Mouse (Mus musculus): ENCODE measurements around the gene Pld1. TPM values are rescaled to one million over a fixed set of nuclear protein-coding genes. Genes with fewer than 3 reads are reported as not detected.
A peak's percentile ranks its signal among the peaks of the same experiment; 100 is the strongest.

Gene Pld1
- total RNA-seq (2021), result 10 to 100 TPM in 1 of 2 experiments, 1 to 10 TPM in 1; 9.0 to 10.7 TPM
- long read RNA-seq, experiment 1, partial matches to known transcripts, result 1 of 1 reads
- long read RNA-seq, experiment 1, other reads (novel, unspliced or antisense), result 0 of 1 reads
- long read RNA-seq, experiment 2, partial matches to known transcripts, result 3 of 3 reads
- long read RNA-seq, experiment 2, other reads (novel, unspliced or antisense), result 0 of 3 reads

DNA sequence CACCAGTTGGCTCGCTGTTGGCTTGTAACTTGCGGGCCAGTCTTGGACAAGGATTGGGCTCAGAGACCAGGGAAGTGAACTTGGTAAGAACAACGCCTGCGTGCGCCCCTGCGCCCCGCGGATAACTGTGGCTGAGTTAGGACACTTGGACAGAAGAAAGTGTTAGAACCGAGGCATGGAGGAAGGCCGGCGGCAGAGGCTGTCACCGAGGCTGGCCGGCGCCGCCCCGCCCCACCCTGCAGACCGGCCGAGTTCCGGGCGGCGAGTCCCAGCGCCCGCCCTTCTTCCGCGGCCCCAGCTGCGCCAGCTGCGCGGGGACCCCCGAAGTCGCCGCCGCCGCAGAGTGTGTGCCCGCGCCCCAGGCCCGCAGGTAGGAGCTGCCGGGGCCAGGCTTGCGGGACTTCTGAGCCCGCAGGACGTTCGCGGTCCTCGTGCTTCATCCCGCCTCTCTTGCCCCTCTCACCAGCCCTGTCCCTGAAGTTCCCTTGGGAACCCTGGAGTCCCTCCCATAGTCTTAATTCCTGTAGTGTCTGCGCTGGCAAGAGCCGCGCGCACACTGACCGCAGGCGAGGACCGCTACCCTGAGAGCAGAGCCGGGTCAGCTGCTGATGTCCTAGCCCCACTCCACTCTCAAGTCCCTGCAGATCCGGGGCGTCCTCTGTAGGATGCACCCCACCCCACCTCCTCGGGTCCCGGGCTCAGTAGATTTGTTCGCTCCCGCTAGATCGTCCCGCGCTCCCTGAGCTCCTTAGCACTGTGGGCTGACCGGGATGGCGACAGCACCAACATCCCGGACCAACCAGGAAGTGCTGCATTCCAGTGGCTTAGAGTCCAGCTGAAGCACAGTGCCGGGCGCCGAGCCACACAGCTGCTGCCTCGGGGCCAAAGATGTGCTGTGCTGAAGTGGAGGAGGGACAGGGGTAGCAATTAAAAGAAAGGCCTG is at the start of gene Pld1:
Gene Pld1, plus strand, starts transcription at position 315 of the 943 bp plus-strand sequence.
- peak; percentile 89 for DNase-seq

DNA sequence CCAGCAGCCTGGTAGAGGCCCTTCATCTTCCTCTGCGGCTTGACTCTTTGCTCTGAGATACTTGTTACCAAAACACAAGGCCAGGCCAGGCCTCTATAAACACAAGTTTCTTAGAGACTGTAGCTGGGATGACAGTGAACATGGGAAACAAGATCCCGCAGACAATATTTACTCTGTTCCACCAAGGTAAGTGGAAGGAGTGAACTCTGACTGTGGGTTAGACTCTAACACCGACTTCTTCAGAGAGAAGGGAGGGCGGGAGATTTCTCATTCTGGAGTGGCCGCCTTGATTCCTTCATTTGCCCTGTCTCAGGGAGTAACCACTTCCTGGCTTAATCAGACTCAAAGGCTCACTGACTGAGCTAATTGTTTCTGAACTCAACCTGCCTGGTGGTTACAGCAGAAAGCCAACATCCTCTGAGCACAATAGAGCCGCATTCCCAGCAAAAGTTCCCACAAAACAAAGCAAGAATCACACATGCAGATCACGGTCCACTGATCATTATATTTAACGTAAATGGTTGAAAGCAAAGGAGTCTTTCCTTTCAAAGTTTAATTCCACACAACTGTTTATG is 42.1 kb upstream of the Pld1 start, which contains the start of gene Tmem212:
Gene Tmem212, minus strand, starts transcription at position 51 of the 575 bp plus-strand sequence.
- no peak for DNase-seq

DNA sequence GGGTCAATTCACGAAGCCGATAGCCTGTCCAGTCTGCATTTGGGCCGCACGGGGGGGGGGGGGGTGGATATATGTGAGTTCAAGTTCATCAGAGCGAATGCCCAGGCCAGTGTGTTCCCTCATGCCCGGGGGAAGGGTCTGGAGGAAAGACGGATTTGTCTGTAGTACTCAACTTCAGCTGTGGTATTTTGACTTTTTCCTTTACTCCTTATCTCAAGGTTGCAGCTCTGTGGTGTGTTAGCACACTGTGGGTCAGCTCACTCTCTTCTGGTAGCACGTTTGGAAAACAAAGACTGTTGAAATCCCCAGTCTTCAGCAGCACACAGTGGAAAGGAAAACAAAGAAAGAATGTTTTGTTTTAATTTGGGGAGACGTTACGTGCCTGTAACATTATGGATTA is 40.3 kb upstream of the Pld1 start:
- DNase-seq, result no peak

DNA sequence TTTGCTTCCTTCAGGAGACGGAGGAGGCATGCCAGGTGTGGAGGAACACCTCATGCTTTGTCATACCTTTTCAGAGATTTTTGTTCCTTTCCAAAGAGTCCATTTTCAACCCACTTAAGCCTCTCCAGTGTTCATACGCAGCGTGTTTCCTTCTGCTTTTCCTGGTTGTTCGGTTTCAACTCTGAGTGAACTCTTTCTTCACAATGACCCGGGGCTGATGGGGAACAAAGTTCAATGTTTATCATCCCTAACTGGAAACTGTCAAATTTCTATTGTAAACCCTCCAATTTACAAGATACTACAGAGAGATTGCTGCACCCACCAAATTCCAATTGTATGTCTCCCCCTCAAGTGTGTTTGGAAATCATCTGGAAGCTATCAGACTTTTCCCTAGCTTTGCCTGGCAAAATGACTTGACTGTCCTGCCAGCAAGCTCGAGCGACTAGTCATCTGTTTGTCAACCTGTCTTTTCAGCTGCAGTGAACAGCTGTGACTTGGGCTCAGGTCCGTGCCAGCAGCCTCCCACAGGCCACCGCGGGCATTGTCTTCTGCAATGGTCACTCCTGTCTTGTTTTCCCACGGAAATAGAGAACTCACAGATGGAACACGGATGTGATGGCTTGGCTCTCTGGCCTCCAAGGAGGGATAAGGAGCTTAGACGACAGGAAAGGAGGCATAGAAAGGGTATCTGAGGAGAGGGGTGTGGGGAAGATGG is 39.3 kb upstream of the Pld1 start:
- DNase-seq, result peak; percentile 63

DNA sequence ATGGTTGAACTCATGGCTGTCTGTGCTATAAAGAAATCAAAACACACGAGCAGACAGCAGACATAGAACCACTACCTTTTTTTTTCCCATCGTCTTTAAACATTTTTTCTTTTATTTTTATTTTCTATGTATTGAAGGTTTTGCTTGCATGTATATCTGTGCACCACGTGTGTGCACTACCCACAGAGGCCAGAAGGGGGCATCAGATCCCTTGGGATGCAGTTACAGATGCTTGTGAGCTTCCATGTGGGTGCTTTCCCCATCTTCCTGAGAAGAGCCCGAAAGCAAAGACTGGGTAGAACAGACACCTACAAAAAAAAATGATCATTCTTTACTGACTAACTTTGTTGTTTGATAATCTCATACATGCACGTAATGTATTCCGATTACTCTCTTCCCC is 36.6 kb upstream of the Pld1 start:
- no peak for DNase-seq

DNA sequence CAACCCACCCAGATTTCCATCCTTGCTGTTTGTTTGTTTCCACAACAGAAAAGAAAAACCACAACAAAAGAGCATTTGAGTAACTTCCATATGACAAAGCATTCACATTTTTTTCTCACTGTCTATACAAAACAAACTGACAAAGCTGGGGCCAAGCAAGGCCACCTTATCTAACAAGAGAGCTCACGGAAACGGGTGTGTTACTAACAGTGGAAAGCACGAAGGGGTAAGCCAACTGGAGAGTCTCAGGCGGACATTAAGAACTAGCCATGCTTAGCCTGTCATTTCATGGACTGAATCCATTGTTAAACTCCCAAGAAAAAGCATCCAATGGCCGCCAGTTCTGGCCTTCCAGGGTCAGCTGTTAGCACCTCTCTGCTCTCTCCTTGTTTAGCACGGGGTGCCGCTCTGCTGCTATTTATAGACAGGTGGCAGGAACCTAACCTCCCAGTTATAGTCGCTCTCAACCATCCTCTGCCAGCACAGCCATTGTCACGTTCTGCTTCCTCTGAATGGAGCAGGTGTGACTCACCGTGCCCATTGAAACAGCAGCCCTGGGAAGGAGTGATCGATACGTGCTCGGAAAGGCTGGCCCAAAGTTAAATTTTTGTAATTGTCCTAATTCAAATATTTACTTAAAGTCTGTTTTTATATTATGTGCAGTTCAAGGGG is 33.7 kb upstream of the Pld1 start:
- peak; percentile 31 for DNase-seq

DNA sequence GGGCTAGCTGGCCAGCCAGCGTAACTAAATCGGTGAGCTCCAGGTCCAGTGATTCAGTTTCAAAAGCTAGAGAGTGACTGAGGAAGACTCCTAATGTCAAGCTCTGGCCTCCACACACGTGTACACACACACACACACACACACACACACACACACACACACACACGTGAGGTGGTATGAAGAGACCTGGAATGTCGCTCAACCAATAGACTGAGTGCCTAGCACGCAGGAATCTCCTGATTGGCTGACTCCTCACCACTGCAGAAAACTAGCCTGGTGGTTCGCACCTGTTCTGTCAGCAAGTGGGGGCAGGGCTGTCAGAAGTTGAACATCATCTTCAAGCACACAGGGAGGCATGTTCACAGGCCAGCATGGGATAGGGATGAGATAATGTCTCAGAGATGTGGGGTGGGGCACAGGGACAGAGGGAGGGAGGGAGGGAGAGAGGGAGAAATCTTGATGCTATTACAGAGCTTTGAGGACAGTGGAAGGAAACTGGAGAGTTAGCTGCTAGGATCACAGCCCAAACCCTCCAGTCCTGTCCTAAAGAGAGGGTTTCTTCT is 31.8 kb upstream of the Pld1 start:
- no peak for DNase-seq

DNA sequence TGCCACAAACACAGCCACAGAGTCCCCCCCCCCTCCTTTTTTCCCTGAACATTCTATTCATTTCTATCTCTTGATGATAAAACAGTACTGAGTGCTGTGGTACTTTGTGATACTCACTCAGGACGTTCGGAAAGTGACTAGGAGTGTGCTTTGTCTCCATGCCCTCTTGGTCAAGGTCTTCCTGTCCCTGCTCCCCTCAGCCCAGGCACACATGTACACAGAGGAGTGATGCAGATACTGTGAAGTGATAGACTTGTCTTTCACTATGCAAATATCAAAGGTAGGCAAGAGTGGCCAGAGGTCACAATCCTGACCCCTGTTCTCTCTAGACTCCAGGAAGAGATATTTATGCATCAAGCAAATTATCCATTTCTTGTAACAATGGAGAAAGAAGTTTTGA is 31.2 kb upstream of the Pld1 start:
- no peak for DNase-seq

DNA sequence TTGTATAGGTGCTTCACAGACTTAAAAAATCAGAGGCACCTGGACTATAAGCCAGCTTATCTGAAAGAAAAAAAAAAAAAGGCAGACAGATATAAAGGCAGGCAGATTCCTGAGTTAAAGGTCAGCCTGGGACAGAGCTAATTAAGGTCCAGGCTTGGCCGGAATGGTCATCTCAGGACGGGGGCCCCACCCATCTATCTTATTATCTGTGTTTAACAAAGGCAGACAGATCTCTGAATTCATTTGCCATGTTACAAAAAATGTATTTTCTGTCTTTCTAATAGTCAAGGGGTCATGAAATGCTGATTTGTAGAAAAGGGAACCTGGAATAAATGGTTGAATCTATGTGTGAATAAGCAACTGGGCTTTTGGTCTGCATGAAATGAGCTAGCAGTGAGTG is 30.2 kb upstream of the Pld1 start:
- no peak for DNase-seq

DNA sequence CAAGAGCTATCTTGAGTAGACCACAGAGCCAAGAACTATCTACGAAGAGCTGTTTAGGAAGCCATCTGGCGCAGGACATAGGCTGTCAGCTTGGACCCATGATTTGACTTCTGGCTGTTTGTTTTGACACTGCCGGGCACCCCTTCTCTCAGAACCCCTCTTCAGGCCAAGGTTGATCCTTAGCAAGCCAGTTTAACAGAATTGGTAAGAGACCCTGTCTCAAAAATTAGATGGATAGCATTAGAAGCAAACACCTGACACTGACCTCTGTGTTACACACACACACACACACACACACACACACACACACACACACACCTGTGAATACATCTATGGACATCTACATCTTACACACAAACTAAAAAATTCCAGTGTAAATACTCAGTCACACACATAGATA is 29.5 kb upstream of the Pld1 start:
- DNase-seq, result no peak

DNA sequence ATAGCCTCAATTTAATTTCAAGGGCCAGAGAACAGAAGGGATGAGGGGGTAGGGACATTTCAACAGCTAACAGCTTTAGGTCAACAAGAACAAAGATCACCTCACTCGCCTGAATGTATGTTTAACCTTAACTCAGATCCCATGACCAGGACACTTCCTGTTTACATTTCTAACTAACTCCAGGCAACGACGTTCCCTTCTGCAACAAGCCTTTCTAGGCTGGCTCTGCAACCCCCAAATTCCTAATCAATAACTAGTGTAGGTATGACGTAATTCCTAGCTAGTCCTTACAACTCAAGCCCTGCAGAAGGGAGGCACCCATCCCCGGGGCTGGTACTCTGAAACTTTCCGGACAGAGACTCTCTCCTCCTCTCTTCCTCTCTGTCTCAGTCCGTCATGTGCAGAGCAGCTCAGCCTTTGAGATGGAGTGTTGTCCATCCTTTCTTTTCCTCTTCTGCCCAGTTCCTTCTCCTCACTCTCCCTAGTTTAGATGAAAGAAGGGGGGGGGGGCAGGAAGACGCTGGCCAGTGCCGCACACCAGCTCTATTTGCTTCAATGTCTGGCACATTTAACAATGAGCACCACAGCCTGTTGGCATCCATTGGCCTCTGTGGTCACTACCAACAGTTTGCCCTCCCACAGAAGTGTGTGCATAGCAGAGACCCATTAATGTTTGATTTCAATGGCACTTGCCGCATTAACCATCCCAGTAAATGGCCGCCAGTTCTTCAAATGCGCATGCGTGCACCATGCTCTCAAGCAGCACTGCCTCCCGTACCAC is 19.6 kb upstream of the Pld1 start:
- DNase-seq, result no peak

DNA sequence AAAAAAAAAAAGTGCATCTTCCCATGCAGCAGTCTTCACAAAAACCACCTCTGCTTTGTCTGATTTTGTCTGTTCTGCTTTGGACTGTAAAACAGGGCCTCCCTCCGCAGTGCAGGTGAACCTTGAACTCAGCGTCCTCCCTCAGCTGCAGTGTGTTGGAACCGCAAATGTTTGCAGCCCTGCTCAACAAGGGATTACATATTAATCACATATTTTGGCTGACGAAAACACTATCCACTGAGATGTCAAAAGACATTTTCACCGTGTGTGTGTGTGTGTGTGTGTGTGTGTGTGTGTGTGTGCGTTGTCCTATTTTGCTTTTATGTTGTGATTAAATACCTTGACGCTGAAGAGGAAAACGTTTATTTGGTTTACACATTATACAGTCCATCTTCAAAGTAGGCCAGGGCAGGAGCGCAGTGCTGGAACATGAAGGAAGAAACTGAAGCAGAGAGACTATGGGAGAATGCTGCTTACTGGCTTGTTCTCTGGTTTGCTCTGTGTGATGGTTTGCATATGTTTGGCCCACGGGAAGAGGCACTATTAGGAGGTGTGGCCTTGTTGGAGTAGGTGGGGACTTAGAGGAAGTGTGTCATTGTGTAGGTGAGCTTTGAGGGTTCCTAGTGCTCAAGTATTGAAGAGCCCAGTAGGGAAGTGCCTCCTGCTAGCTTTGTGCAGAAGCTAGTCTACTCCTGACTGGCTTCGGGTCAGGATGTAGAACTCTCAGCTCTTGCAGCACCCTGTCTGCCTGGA is 17.1 kb upstream of the Pld1 start:
- no peak for DNase-seq

DNA sequence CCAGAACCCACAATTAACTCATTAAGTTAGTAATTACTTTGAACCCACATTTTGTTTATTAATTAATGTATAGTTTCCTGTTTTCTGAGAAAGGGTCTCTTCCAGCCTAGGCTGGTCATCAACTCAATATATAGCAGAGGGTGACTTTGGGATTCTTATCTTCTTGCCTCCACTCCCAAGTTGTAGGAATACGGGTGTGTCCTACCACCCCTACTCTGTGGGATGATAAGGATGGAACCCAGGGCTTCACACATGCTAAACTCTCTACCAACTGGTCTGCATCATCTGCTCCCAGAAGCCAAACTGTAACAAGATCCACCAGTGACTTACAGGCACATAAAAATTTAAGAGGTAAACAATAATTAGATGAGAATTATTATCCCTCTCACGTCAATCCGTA is 14.5 kb upstream of the Pld1 start:
- DNase-seq, result no peak

DNA sequence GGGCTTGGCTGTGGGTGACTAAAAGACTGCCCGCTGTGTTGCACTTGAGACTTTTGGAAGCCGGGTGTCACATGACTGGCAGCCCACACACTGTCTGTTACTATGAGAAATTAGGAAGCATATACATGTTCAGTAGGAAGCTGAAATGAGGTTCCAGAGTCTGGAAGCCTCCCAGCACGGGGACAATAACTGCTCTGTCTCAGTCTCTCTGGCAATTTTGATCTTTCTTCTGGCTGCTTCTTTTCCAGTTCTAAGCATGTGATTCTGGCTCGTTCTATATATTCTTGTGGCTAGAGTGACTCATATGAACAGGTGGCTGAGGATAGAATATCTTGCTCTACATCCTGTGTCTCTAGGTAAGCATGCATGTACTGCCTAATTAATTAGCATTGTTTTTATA is 9.3 kb upstream of the Pld1 start:
- no peak for DNase-seq

DNA sequence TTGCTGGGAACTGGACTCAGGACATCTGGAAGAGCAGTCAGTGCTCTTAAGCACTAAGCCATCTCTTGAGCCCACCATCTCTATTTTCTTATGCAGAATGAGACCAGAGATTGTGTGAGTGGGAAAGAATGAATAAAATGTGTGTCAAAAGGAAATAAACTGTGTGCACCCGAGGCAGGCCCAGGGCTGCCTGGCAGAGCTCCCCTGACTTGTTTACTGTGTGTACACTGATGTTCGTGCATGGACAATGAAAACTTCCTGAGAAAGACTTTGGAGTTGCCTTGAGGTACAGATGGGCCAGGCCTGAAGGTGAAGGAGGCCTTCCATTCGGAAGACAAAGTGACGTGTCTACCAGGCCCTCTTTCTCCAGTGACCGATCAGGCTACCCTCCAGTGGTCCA is 6.1 kb upstream of the Pld1 start:
- no peak for DNase-seq

DNA sequence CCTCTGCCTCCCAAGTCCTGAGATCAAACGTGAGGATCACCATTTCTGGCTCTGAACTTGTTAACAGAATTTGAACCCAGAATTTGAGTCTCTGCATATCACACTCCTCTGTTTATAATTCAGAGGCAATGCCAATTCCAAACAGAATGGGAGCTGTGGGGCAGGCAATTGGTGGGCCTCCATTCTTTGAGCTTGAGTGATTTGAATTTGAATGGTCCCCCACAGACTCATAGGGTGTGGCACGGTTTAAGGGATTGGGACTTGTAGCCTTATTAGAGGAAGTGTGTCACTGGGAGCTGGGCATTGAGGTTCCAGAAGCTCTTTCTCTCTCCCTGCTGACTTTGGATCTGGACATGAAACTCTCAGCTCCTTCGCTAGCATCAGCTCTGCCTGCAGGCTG is 2.9 kb upstream of the Pld1 start:
- DNase-seq, result no peak

DNA sequence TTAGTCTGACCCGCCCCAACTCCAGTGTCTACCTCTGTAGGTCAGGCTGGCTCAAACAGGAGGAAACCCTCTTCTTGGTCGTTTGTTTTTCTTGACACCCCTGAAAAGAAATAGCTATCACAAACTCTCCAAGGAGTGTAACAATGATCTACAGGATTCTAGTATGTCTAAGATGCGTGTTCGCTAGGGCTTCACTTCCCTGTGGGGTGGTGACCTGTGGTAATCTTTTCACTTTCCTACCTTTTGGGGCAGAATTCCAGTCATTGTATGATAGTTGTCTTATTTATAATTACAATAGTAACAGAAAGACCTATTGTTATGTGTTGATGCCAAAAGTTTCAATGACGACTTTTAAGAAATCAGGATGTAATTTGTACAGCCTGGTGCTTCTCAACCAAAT is 1.8 kb upstream of the Pld1 start:
- DNase-seq, result no peak

DNA sequence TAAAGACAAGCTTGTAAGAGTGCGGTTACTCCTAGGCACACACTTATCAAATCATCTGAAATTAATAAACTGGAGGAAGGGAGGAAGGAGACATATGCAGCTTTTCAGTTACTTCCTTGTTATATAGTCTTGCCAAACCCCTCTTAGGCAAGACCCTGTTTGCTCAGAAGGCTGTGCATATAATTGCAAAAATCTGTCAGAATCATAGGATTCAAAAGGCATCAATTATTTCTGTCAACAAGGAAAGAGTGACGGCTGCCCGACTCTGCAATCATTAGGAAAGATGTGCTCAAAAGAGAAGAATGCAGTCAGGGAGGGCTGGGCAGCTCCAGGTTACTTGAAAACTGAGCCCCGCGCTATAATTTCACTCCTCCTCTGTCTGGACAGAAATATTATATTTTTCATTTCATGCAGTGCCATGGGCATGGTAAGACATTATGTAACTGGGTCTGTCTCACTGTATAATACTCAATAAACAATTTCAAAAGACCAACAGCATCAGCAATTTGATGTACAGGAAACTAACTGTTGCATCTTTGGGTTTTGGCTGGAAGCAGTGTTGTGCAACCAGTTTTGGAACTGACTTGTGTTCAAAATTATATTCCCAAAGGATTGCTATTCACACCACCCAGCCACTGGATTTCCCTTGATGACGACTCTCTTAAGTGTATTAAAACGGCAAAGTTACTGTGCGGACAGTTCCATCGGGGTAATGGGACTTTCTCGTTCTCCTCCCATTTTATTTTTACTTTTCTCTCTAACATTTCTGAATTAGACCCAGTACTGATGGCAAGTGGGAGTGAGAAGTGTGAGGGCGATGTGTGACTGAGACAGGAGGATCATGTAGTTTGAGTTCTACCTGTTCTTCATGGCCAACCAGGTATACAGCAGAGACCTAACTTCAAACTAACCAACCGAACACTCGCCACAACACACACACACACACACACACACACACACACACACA is 1.1 kb upstream of the Pld1 start:
- DNase-seq, result no peak

DNA sequence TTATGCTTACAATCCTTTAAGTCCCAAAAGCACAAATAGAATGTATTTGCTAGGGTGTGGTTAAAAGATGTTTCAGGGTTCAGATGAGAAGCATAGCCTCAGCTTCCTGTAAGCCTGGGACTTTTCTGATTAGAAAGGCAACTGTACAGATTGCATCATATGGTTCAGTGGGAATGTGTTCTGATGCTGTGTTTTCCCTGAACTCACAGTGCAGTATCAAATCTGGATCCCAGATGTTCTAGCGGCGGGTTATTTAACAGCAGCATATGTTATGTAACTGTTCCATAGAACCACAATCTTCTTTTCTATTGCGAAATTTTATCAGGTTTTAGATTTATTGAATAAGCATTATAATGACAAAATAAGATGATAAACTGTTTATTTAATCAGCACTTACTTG is 3.1 kb downstream of the Pld1 start:
- DNase-seq, result no peak

All from gastrocnemius, postnatal 10 days (tissue).